Mouse (Mus musculus) olfactory bulb, adult 2 months (tissue): ENCODE data around the gene Cdc40. TPM values are rescaled to one million over a fixed set of nuclear protein-coding genes. Genes with fewer than 3 reads are reported as not detected.

Experiments used
- H3K27ac ChIP-seq: fragments of 200-500 bp; 2 replicates; pipeline ENCODE4 v1.5.1; 2012; ENCODE audit warnings: low read depth, low read length; ENCODE audit not compliant: insufficient read depth
- H3K4me1 ChIP-seq: fragments of 200-500 bp; 2 replicates; pipeline ENCODE4 v1.6.1; 2012; ENCODE audit warnings: low read length; ENCODE audit not compliant: control insufficient read depth, insufficient read depth
- H3K4me3 ChIP-seq: fragments of 200-500 bp; 2 replicates; pipeline ENCODE4 v1.5.1; 2012; ENCODE audit warnings: mild to moderate bottlenecking, low read depth, low read length, moderate library complexity; ENCODE audit not compliant: insufficient read depth
- CTCF ChIP-seq: fragments of 200-500 bp; IDR thresholded peaks from 2 replicates; pipeline ENCODE4 v1.5.1; 2012; ENCODE audit warnings: low read depth, mild to moderate bottlenecking, low read length, moderate library complexity; ENCODE audit not compliant: insufficient read depth
- POLR2A ChIP-seq: fragments of 200-500 bp; IDR thresholded peaks from 2 replicates; pipeline ENCODE4 v1.6.1; 2012; ENCODE audit warnings: mild to moderate bottlenecking, low read depth, low read length, moderate library complexity; ENCODE audit not compliant: insufficient read depth
- WGBS: fragments of 180-500 bp; shearing (Covaris S2); methylation state at CpG from one replicate; pipeline ENCODE4 v1.1.7; 2018; 5-methylcytosine and 5-hydroxymethylcytosine counted together
- polyA plus RNA-seq: library from polyadenylated mRNA; stranded (reverse); fragments of >200 nt; gene quantifications from 2 replicates; pipeline ENCODE4 v1.2.4, GENCODE M21; 2012; ENCODE audit warnings: low replicate concordance; ENCODE audit not compliant: missing spikeins, insufficient read depth, insufficient read length

Gene Cdc40
- polyA plus RNA-seq, 1 experiment = not detected

DNA sequence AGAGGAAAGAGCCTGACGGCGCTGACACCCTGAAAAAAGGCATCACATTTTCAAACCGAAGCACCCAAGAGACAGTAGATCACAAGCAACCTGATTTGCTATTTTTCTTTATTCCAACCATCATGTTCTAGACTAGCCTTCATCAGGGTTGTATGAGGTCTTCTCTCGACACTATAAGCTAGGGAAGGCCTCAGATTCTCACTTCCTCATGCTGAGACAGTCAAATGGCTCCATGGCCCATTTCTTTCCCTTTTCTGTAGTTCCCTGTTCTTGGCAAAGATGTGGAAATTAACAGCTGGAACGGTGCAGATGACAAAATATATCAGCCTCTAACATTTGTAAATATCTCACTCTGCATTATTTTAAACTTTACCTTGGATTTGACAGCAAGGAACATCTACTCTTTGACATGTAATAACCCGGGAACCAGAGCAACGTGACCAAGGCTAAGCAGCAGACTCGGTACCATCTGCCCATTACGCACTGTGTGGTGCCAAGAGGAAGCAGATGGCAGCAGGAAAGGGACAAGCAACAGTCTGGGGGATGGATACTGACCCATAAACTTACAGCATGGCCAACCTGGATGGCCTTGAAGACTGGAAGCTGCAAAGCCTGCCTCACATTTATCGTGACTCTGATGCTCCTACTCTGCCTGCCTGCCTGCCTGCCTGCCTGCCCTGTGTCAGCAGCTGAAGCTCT is 35.8 kb downstream of the Cdc40 start:
- no peak overlapping the region for H3K27ac ChIP-seq
- WGBS = 89% methylated on average over 10 of the region's 10 CpGs
- no peak for TF ChIP-seq POLR2A
- peaks cover 13% of the 10 kb centered on the region for H3K4me1 ChIP-seq
- no peak overlapping the region for H3K4me3 ChIP-seq

DNA sequence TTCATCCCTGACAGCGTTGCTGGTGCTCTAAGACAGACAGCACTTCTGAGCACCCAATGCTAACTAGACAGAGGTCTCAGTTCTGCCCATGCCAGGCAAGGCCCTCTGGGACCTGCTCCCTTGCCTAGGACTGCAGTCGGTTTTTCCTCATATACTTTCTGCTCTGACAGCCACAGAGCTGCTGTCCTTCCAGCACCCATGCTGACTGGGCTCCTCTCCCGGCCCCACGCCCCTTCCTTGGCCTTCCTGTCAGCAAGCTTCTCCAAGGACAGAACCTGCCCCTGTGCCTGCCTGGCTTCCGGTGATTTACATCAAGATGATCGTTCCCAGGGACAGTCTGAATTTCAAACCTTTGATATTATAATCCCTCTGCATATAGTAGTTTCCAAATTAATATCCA is 37.5 kb downstream of the Cdc40 start:
- Histone ChIP-seq H3K4me3 (no peak overlapping the region), H3K4me1 (peaks cover 16% of the 10 kb centered on the region), H3K27ac (no peak overlapping the region)
- WGBS = 82% methylated on average over 6 of the region's 6 CpGs
- TF ChIP-seq POLR2A = no peak
- no peak for TF ChIP-seq CTCF

DNA sequence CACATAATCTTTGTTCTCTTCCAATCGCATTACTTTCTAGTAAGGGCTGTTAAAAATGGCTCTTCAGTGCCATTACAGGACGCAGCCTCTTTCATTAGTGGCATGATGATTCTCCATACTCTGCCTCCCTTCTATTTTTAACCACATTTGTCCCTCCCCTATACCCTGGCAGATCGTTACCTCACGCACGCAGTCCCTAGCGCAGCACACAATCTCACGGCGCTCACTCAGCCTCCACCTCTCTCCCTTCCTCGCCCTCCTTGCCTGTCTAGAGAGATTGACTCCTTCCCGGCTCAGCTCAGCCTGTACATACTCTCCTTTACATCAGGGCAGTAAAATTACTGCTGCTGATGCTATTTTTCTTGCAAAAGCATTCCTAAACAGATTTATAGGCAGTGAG is 38.6 kb downstream of the Cdc40 start:
- Histone ChIP-seq H3K4me1 (peaks cover 17% of the 10 kb centered on the region), H3K4me3 (no peak overlapping the region), H3K27ac (no peak overlapping the region; the same call in 1 of the 2 replicates)
- WGBS = 34% methylated on average over 10 of the region's 10 CpGs
- TF ChIP-seq CTCF (no peak), POLR2A (no peak)

DNA sequence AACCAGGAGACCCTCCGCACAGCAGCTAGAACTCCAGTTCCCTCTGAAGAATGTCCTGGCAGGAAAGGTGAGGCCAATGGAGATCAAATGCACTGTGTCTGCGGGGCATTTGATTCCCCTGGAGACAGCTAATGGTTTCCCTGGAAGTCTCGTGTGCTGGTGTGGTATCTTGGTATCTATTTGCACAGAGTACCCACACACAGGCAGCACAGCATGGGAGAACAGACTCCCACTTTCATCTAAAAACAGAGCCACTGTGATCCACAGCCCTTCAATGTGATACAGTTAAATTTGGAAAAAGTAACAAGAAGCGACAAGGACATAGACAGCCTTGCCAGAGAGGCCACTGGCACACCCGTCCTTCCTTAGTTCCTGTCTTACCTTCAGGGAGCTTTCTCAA is 39.3 kb downstream of the Cdc40 start:
- no peak overlapping the region for H3K4me3 ChIP-seq
- WGBS = 51% methylated on average over 5 of the region's 5 CpGs
- H3K4me1 ChIP-seq = peaks cover 17% of the 10 kb centered on the region
- no peak overlapping the region for H3K27ac ChIP-seq
- no peak for TF ChIP-seq POLR2A

DNA sequence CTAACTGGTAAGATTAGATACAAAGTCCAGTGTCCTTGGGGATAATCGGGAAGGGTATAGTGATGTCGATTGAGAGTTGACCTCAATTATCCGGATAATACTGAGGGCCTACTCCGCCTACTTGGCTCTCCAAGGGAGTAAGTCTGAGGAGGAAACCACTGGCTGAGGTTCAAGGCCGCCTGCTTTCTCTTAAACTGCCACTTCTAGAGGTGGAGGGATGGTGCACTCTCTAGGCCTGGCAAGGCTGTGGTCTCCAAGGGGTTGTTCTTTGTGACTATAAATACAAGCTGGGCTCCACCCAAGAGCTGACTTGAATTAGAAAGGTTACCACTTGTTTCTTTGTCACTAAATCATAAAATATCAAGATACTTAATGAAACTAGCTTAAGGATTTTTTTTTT is 43.0 kb downstream of the Cdc40 start:
- Histone ChIP-seq H3K4me1 (peaks cover 20% of the 10 kb centered on the region), H3K27ac (no peak overlapping the region), H3K4me3 (no peak overlapping the region)
- WGBS = 64% methylated on average over 5 of the region's 5 CpGs
- TF ChIP-seq POLR2A (no peak), CTCF (no peak)

DNA sequence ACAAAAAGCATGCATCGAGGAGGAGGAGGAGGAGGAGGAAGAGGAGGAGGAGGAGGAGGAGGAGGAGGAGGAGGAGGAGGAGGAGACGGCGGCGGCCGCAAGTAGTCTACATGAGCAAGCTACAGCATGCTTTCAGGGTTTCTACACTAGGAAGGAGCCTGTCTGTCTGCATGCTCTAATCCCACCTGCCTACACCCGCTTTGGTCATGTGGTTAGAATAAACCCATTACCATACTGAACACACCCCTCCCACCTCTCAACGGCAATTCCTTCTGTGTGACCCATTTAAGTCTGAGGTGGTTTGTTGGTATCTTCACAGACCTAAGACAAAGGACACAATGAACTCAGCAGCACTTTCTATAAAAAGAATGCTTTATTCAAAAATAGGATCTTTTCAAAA is 51.8 kb downstream of the Cdc40 start:
- no peak for TF ChIP-seq POLR2A
- no peak for TF ChIP-seq CTCF

DNA sequence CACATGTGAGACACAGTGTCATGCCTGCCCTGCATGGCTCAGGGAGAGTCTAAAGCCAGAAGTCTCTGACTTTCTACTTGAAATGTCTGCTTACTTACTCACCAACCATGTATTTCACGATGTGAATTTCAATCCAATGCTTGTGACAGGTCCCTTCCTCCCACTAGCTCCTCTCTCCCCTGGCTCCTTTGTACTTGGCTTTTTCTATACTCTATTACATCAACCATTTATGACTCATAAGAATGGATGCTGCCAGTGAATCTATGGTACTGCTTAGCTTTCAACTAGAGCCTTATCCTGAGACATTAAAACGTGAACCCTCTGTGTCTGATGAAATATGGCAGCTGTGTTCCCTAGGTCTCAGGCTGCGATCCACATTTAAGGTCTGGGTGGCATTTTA is 52.8 kb downstream of the Cdc40 start:
- 0 out of 2 replicates have a peak, but pooled peaks cover 4% of the 10 kb centered on the region for H3K4me1 ChIP-seq
- WGBS = 68% methylated on average over 3 of the region's 3 CpGs
- H3K27ac ChIP-seq = no peak overlapping the region
- no peak overlapping the region for H3K4me3 ChIP-seq
- no peak for TF ChIP-seq POLR2A
- no peak for TF ChIP-seq CTCF

More for the DNA sequence above, 51.8 kb downstream of the Cdc40 start:
- Histone ChIP-seq H3K4me1 (0 out of 2 replicates have a peak, but pooled peaks cover 4% of the 10 kb centered on the region), H3K27ac (no peak overlapping the region), H3K4me3 (no peak overlapping the region)
- 56% methylated on average over 6 of the region's 7 CpGs for WGBS

DNA sequence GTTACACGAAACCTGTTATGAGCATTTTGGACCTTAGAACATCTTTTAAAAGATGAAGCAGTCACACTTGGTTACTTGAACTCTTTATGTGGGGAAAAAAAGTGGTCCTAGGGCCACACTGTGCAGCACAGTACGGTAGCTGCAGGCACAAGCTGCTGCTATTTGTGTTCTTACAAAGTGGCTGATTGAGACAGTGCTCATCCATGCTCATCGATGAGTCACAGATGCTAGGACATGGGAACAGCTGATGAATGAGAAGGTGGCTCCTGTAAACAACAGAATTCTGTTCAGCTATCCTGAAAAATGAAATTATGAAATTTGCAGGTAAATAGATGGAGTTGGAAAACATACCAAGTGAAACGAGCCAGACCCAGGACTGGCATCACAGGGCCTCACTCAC is 55.4 kb downstream of the Cdc40 start:
- TF ChIP-seq POLR2A = no peak
- TF ChIP-seq CTCF = no peak
- Histone ChIP-seq H3K4me1 (0 out of 2 replicates have a peak, but pooled peaks cover 4% of the 10 kb centered on the region), H3K4me3 (no peak overlapping the region), H3K27ac (no peak overlapping the region)
- WGBS = 70% methylated on average over 4 of the region's 4 CpGs

DNA sequence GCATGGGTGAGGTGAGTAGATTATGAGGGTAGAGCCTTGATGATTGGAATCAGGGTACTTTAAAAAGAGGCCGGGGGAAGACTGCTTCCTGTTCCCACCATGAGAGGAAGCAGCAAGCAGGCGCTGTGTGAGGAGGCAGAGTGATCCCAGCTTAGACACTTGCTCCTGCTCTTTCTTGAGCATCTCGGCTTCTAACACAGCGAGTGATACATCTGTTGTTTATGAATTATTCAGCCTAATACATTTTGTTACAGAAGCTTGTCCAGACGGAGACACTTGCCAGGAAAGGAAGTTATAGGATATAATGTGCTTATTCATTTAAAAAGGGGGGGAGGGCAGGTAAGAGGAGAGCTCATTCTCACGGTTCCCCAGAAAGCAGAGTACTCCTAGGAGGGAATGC is 57.2 kb downstream of the Cdc40 start:
- Histone ChIP-seq H3K4me3 (no peak overlapping the region), H3K27ac (no peak overlapping the region), H3K4me1 (no peaks in the 10 kb centered on the region)
- TF ChIP-seq CTCF (no peak), POLR2A (no peak)
- WGBS = 81% methylated on average over 6 of the region's 6 CpGs

DNA sequence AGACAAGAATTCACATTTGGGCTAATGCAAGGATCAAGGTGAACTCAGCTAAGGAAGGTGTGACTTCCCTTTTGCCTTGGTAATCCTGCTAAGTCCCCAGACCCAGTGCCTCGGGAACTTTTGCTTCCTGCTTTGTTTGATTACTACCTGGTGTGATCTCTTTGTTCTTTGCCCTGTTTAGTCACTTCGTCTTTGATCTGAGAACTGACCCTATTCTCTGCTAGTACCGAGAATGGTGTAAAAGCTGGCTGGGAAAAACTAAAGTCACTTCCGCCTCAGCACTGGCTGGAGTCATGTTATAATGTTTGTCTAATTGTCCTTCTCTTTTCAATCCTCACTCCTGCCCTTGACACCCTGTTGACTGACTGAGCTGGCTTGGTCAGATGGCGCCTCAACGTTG is 66.6 kb downstream of the Cdc40 start:
- Histone ChIP-seq H3K27ac (no peak overlapping the region), H3K4me1 (no peaks in the 10 kb centered on the region), H3K4me3 (no peak overlapping the region)
- WGBS = 63% methylated on average over 6 of the region's 6 CpGs
- TF ChIP-seq POLR2A (no peak), CTCF (no peak)
